Mouse (Mus musculus) thymus, postnatal 14 days (tissue): Measurements from ENCODE around the gene Mkrn3.

ENCODE experiments used
- DNase-seq: peaks from one replicate; pipeline ENCODE4 v3.0.0; 2021

Mkrn3 gene

DNA sequence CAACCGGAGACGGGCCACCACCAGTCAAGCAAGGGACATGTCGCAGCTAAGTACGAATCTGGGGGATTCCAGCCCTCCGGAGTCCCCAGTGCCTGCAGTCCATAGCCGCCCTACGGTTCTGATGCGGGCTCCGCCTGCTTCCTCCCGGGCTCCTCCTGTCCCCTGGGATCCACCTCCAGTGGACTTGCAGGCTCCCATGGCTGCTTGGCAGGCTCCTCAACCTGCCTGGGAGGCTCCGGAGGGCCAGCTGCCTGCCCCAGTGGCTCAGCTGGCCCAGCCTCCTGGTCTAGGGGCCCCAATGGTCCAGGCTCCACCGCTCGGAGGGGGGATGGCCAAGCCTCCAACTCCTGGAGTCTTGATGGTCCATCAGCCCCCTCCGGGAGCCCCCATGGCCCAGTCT is 42.6 kb downstream of the Mkrn3 start:
- DNase-seq, result no peak

DNA sequence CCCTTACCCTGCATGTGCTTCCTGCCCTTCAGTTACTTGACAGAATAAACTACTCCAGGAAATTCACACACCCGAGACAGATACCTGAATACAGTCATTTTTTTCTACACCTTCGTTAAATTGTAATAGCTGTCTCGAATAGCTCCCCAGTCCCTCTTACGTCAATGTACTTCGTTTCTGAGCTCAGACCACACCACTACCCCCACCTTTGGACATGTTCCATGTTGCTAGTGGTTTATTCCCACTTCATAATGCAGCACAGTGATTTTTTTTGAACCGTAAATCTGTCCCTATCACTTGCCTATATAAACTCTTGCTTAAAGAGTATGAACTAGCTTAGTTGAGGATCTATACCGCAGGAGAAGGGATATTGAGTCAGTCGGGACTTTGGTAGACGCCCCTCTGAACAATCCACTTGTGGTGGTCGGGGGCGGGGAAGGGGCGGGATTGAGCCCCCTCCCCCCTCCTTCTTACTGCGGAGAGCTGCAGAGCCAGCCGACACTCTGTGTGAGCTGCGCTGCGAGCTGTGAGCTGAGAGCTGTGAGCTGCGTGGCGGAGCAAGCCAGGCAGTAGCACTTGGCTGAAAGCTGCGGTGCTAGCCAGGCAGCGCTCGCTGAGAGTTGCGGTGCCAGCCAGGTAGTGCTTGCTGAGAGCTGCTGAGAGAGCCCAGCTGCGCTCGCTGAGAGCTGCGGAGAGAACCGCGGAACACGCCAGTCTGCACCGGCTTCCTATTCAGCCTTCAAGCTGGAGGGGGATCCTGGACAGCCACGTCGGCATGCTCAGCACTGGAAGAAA is 43.2 kb downstream of the Mkrn3 start, which contains the start of gene Magel2:
Gene Magel2 (plus strand): TSS at position 501 of the 795 bp plus-strand sequence.
- no peak for DNase-seq

DNA sequence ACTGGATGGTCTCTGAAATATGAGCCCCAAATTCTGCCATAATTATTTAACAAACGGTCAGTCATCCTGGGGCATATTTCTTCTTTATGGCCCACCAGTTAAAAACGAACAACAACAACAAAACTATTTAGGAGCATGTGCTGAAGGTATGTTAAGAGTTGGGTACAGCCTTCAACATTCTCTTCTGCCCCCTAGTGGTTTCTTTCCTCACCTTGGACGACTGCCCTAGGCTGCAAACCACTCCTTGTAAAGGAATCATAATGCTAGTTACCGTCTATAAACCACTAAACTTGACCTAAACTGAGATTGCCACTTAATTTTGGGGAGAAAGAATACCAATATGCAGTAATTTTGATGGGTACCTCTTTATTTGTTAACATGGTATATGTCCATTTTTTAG is 44.3 kb downstream of the Mkrn3 start:
- DNase-seq, result no peak
